Mouse (Mus musculus) erythroblast, embryonic 14.5 days (primary cell): ENCODE results near the gene Duox2. TPM values are rescaled to one million over a fixed set of nuclear protein-coding genes. Genes with fewer than 3 reads are reported as not detected.

Experiments
- H3K27me3 ChIP-seq: 2 replicates; pipeline ENCODE4 v1.6.1; 2012; ENCODE audit warnings: inconsistent platforms; ENCODE audit not compliant: control insufficient read depth
- H3K36me3 ChIP-seq: 2 replicates; pipeline ENCODE4 v1.6.1; 2012; ENCODE audit warnings: mild to moderate bottlenecking, inconsistent platforms; ENCODE audit not compliant: control insufficient read depth
- H3K4me1 ChIP-seq: 2 replicates; pipeline ENCODE4 v1.6.1; 2012; ENCODE audit warnings: inconsistent platforms; ENCODE audit not compliant: control insufficient read depth
- H3K4me3 ChIP-seq: replicated peaks from 2 replicates; pipeline ENCODE3; 2012; ENCODE audit warnings: moderate library complexity, mild to moderate bottlenecking, inconsistent platforms
- H3K9me3 ChIP-seq: 2 replicates; pipeline ENCODE4 v1.6.1; 2012; ENCODE audit warnings: low read length, inconsistent platforms, mixed read lengths; ENCODE audit not compliant: control insufficient read depth
- GATA1 ChIP-seq: IDR thresholded peaks from 2 replicates; pipeline ENCODE4 v1.6.1; 2012; ENCODE audit warnings: low read length, inconsistent platforms, mixed read lengths
- TAL1 ChIP-seq: IDR thresholded peaks from 3 replicates; pipeline ENCODE4 v1.6.1; 2012; ENCODE audit warnings: low read length, inconsistent platforms, mixed read lengths
- polyA plus RNA-seq: library from polyadenylated mRNA; stranded (reverse); fragments of >175 nt; gene quantifications from 2 replicates; pipeline ENCODE4 v1.2.3, GENCODE M21; 2012

The Duox2 gene
- polyA plus RNA-seq, 1 experiment = not detected

DNA sequence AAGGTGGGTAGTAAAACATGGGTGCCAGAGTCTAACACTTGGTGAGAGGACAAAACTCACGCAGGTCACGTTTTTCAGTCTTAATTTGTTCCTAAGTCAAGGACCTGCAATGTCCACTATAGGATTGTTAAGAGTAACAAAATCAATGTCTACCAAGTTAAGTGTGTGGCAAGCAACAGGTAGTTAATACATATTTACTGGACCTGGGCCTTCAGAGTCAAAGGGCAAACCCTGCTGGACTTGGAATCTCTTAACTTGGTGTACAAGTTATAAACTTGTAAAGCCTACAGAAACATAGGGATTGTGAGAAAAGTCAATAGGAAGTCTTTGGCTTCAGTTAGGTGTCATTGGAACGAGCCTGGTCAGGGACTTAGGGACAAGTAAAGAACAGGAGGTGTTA lies 26.3 kb upstream of the Duox2 start:
- Histone ChIP-seq H3K4me1 (no peaks in the 10 kb centered on the region), H3K36me3 (no peaks in the 10 kb centered on the region), H3K4me3 (no peak overlapping the region), H3K9me3 (no peaks in the 10 kb centered on the region), H3K27me3 (no peaks in the 10 kb centered on the region; the same call in 1 of the 2 replicates)
- TF ChIP-seq TAL1 (no peak), GATA1 (no peak)

DNA sequence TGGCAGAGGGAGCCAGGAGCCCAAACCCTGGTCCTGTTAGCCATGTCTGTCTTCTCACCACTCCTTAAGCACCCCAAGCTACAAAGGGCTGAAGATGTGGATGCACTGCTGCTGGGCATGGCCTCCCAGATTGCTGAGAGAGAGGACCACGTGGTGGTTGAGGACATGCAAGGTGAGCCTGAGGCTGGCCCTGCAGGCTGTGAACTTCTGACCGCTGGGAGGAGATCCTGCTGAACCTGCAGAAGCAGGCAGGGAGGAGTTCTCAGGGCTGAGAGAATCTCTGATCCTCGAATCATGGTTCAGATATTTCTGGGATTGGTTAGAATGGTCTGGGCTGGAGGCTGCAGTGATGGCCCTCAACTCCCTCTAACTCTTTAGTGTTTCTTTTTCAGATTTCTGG lies 25.7 kb upstream of the Duox2 start:
- no peaks in the 10 kb centered on the region for H3K4me1 ChIP-seq
- TF ChIP-seq GATA1 = no peak
- TF ChIP-seq TAL1 = no peak
- H3K4me3 ChIP-seq = no peak overlapping the region
- no peaks in the 10 kb centered on the region for H3K36me3 ChIP-seq
- no peaks in the 10 kb centered on the region for H3K9me3 ChIP-seq
- peaks cover 3% of the 10 kb centered on the region for H3K27me3 ChIP-seq

DNA sequence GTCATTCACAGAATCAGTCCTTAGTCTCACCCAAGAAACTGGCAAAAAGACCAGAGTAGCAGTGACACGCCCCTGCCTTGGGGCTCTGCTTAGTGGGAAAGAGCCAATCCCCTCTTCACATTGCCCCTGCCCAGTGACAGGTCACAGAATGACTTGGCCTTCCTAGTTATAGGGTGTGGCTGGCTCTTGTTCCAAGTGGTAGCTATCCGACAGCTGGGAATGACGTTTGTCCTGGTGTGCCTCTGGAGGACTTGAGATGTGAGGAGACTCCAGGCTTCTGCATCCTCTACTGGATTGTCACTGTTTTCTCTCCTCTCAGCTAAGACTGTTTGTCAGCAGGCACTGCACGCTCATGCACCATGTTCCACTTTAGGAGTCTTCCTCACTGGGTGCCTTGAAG lies 19.1 kb upstream of the Duox2 start:
- TF ChIP-seq TAL1 = no peak
- no peak for TF ChIP-seq GATA1
- H3K9me3 ChIP-seq = no peaks in the 10 kb centered on the region
- H3K27me3 ChIP-seq = peaks cover 43% of the 10 kb centered on the region

DNA sequence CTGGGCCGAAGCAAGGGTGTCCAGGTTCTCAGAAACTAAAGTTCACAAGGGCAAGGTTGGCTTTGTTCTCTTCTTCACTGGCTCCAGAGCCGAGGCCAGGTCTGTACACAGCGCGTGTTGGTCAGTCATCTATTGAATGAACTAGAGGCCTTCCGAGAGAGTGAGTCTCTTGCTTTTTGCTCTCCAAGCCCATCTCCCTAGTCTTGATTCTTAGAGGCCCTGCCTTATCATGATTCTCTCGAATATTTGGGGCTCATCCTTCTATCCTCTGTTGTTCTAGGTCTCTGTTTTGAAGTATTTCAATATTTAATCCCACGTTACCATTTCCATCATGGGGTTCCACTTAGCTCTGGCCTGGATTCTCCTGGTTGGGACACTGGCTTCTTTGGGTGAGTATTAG lies 17.1 kb upstream of the Duox2 start, which contains the start of gene Duox1:
Gene Duox1 (plus strand): TSS at position 301 of the 400 bp plus-strand sequence.
- no peaks in the 10 kb centered on the region for H3K36me3 ChIP-seq
- peaks cover 61% of the 10 kb centered on the region for H3K27me3 ChIP-seq
- TF ChIP-seq TAL1 (no peak), GATA1 (no peak)
- no peak within 1 kb of the TSS for H3K4me3 ChIP-seq
- H3K9me3 ChIP-seq = no peaks in the 10 kb centered on the region
- no peaks in the 10 kb centered on the region for H3K4me1 ChIP-seq

More for the DNA sequence above, 19.1 kb upstream of the Duox2 start:
- Histone ChIP-seq H3K4me3 (no peak overlapping the region), H3K36me3 (no peaks in the 10 kb centered on the region), H3K4me1 (no peaks in the 10 kb centered on the region)

DNA sequence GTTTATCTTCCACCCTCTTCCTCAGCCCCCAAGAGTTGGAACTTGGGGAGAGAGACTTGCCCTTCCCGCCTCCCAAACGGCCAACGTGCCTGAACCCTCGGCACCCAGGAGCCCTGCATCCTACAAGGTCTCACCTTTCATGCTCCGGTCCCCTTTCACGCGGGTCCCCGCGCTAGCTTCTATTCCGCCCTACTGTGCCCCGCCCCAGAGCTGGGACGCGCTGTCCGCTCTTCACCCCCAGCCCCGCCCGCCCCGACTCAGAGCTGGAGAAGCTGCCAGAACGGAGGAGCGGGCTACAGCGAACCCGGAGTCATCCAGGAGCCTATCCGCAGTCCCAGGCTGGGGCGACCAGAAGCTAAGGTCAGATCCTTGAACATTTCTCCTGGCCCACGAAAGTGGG lies 15.3 kb upstream of the Duox2 start, which contains the start of gene Duoxa1:
Gene Duoxa1 (minus strand): TSS at position 195 of the 400 bp plus-strand sequence.
- Histone ChIP-seq H3K27me3 (peaks cover 71% of the 10 kb centered on the region), H3K36me3 (no peaks in the 10 kb centered on the region), H3K9me3 (no peaks in the 10 kb centered on the region), H3K4me3 (no peak within 1 kb of the TSS), H3K4me1 (no peaks in the 10 kb centered on the region)
- TF ChIP-seq GATA1 = no peak
- no peak for TF ChIP-seq TAL1

DNA sequence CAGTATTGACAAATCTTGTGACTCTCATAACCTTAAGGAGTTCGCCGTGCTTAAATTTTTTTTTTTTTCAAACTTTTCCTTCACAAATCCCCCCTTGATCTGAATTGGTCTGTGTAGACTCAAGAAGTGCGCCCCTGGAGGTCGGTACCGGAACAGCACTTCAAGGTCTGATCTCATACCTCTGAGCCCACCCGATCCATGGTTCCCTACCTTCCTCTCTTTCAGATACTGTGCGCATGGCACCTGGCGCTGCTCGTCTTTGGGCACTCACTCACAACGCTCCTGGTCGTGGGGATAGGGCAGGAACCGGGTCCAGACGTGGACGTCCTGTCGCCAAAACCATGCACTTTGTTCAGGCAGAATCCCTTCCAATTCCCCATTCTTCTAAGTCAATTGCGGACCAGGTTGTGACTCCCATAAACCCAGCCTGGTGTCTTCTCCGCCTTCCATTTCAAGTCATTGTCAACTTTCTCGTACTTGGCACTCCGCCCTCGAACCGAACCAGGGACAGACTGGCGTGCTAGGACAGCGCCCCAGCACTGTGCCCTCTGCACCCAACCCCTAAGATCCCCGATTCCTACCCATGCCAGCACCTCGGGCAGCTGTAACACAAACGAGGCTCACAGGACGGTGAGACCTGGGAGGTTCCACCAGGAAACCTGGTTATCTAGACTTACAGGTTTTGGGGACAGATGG lies 14.6 kb upstream of the Duox2 start:
- peaks cover 73% of the 10 kb centered on the region for H3K27me3 ChIP-seq
- H3K4me1 ChIP-seq = no peaks in the 10 kb centered on the region
- no peak for TF ChIP-seq TAL1
- no peak for TF ChIP-seq GATA1
- no peaks in the 10 kb centered on the region for H3K9me3 ChIP-seq
- H3K36me3 ChIP-seq = no peaks in the 10 kb centered on the region
- no peak overlapping the region for H3K4me3 ChIP-seq

DNA sequence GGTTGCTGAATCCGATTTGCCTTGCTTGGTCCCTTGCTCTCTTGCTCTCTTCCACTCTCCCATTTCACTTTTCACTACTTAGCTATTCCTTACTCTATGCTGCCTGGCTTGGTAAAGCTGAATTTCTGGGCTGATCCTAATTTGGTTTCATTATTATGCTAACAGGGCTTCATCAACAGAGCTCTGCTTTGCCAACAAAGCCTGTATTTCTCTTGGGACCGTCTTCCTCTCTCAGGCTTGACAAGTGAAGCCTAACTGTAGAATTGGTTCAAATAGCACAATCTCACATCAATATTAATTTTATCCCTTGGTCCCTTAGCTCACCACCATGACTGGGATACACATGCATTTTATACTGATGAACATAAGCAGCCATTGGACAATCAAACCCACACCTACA lies 13.3 kb upstream of the Duox2 start:
- Histone ChIP-seq H3K27me3 (peaks cover 78% of the 10 kb centered on the region), H3K4me3 (no peak overlapping the region), H3K36me3 (no peaks in the 10 kb centered on the region), H3K9me3 (no peaks in the 10 kb centered on the region), H3K4me1 (no peaks in the 10 kb centered on the region)
- no peak for TF ChIP-seq GATA1
- TF ChIP-seq TAL1 = no peak

DNA sequence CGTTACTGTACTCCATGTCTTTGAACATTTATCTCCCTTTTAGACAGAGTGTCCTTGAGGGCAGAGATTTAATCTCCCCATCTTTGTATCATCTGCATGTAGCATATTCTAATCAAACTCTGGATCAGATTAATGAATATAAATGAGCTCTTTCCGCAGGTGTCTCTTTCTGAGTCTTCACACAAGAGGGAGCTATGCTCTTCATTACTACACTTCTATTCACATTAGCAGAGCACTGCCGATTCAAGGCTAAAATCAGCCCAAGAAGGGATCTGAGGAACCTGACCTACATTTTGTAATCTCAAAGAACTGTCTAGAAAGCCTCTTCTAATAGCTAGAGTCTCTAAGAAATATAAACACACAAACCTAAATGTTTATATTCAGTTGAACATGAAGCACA lies 11.4 kb upstream of the Duox2 start:
- H3K4me3 ChIP-seq = no peak overlapping the region
- H3K4me1 ChIP-seq = no peaks in the 10 kb centered on the region
- no peaks in the 10 kb centered on the region for H3K9me3 ChIP-seq
- H3K27me3 ChIP-seq = peaks cover 82% of the 10 kb centered on the region
- TF ChIP-seq GATA1 (no peak), TAL1 (no peak)
- H3K36me3 ChIP-seq = no peaks in the 10 kb centered on the region

DNA sequence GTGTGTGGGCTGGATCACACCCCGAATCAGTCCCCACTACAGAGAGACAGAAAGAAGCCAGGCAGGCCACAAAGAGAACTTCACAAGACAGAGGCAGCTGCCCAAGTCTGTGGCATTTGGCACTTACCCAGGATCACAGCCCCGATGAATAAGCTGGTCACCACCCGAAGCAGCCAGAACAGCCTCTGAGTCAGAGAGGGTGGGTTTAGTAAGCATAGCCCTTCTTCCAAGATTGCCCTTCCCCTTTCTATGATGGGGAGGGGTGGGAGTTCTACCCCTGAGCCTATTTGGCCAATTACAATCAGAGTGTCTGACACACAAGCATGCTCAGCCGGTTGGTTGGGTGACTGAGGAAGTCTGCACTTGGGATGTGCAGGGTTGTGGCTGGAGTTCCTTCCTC lies 7.9 kb upstream of the Duox2 start:
- no peaks in the 10 kb centered on the region for H3K4me1 ChIP-seq
- no peaks in the 10 kb centered on the region for H3K36me3 ChIP-seq
- no peak overlapping the region for H3K4me3 ChIP-seq
- TF ChIP-seq TAL1 = no peak
- no peak for TF ChIP-seq GATA1
- H3K9me3 ChIP-seq = peaks cover 2% of the 10 kb centered on the region; the same call in 1 of the 2 replicates
- H3K27me3 ChIP-seq = peaks cover 76% of the 10 kb centered on the region
